Mouse (Mus musculus): ENCODE measurements at regions not wholly inside any gene's neighbourhood (a gene's known extent, or its start where the extent isn't known, plus 50 kb on each side); places are given as distances from the start of the nearest gene placed in this dataset.

DNA sequence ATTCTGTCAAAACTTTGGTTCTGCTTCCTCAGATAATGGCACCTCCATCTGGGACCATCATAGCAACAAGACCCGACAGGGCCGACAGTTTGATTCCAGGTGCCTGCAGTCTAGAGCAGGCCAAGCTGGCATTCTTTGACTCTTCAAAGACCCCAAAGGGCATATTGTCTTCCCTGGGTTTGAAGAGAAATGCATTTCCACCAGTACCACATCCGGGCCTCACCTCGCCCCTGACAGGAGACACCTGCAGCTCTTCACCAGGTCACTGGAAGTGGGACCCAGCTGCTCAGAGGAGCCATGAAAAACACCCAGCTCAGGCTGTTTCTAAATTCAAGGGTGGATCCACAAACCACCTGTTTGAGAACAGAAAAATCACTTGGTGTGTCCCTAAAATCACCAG lies 222.2 kb downstream of the Emx2 start:
- H3K9ac ChIP-seq (ENCODE audit: low read length) = no peak overlapping the region

DNA sequence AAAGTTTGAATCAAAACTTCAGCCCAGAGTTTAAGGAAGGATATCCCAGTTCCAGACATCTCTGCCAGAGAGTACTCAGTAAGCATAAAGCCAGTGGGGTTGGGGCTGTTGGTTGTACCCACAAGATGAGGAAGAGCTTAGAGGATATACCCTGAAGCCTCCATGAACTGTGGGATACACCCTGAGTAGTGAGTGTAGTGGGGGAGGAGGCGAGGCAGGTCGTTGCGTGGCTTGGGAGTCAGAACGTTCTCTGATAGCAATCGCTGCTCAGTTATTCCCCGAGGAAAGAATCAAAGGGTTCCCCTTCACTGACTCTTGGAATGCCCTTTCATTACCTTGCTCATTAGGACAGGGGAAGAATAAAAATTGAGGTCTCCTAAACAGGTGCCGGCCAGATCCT lies 226.1 kb downstream of the Emx2 start:
- H3K4me1 ChIP-seq (replicated peaks; ENCODE audit: control insufficient read depth, insufficient read depth, low read length) = no peaks in the 10 kb centered on the region
- H3K27me3 ChIP-seq (ENCODE audit: control insufficient read depth, insufficient read depth, low read length) = no peaks in the 10 kb centered on the region
- no peak overlapping the region for H3K4me2 ChIP-seq (ENCODE audit: low read depth, low read length, severe bottlenecking)
- H3K9ac ChIP-seq (ENCODE audit: low read length) = no peak overlapping the region
- DNase-seq (ENCODE audit: low spot score) = no peak
- H3K4me3 ChIP-seq (ENCODE audit: low read depth, low read length) = no peak overlapping the region
- ATAC-seq (replicated peaks; ENCODE audit: low FRiP score) = no peak
- 84% methylated on average over 7 of the region's 7 CpGs for WGBS
- H3K27ac ChIP-seq (ENCODE audit: low read depth, low read length) = no peak overlapping the region
- no peaks in the 10 kb centered on the region for H3K9me3 ChIP-seq (ENCODE audit: control insufficient read depth, low read length)
- no peaks in the 10 kb centered on the region for H3K36me3 ChIP-seq (ENCODE audit: control insufficient read depth, insufficient read depth, low read length)

More for the DNA sequence above, 222.2 kb downstream of the Emx2 start:
- Histone ChIP-seq H3K36me3 (ENCODE audit: control insufficient read depth, insufficient read depth, low read length) (no peaks in the 10 kb centered on the region), H3K9me3 (ENCODE audit: control insufficient read depth, low read length) (no peaks in the 10 kb centered on the region), H3K27me3 (ENCODE audit: control insufficient read depth, insufficient read depth, low read length) (no peaks in the 10 kb centered on the region), H3K4me1 (replicated peaks; ENCODE audit: control insufficient read depth, insufficient read depth, low read length) (no peaks in the 10 kb centered on the region), H3K4me3 (ENCODE audit: low read depth, low read length) (no peak overlapping the region), H3K4me2 (ENCODE audit: low read depth, low read length, severe bottlenecking) (no peak overlapping the region), H3K27ac (ENCODE audit: low read depth, low read length) (no peak overlapping the region)
- DNase-seq (ENCODE audit: low spot score) (no peak), ATAC-seq (replicated peaks; ENCODE audit: low FRiP score) (no peak)
- 93% methylated on average over 4 of the region's 4 CpGs for WGBS

DNA sequence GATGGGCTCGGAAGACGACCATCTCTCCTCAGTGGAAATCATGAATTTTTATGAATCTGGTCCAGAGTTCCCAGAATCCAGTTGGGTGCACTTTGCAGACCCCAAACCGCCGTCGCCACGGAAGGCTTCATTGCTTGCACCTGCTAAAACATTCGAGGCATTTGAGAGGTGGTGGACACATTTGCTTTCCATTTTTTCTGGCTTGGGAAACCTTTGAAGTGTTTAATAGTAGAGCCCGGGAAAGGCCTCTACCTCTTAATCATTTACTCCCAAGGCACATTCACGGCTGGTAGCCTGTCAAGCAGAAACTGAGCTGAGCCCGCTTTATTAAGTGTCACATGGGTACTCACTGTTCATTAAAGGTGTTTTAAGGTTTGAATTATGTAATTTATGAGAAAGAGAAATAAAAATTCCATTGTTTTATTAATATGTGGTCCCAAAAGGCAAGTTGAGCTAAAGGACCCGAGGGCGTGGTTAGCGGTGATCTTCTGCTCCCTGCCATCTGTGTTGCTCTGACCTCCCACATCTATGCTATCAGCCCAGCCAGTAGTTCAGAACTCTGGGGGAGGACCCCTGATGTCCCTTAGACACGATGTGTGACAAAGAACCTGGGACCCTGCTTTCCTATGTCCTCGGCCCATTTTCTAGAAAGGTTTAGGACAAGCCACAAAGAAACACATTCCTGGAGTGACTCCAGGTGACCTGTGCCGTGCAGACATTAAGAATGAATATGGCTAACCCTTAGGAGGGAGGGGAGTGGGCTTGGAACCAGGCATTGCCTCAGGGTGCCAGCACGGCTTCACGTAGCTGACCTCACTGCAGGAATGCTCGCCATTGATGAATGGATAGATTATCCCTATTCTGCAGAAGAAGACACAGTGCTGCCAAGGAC lies 227.9 kb downstream of the Emx2 start:
- H3K27me3 ChIP-seq (ENCODE audit: control insufficient read depth, insufficient read depth, low read length) = no peaks in the 10 kb centered on the region
- H3K4me2 ChIP-seq (ENCODE audit: low read depth, low read length, severe bottlenecking) = no peak overlapping the region
- 68% methylated on average over 19 of the region's 19 CpGs for WGBS
- H3K36me3 ChIP-seq (ENCODE audit: control insufficient read depth, insufficient read depth, low read length) = no peaks in the 10 kb centered on the region
- H3K9ac ChIP-seq (ENCODE audit: low read length) = no peak overlapping the region
- no peak overlapping the region for H3K27ac ChIP-seq (ENCODE audit: low read depth, low read length)
- ATAC-seq (replicated peaks; ENCODE audit: low FRiP score) = no peak
- no peaks in the 10 kb centered on the region for H3K4me1 ChIP-seq (replicated peaks; ENCODE audit: control insufficient read depth, insufficient read depth, low read length)
- no peaks in the 10 kb centered on the region for H3K9me3 ChIP-seq (ENCODE audit: control insufficient read depth, low read length)
- no peak overlapping the region for H3K4me3 ChIP-seq (ENCODE audit: low read depth, low read length)
- DNase-seq (ENCODE audit: low spot score) = no peak

DNA sequence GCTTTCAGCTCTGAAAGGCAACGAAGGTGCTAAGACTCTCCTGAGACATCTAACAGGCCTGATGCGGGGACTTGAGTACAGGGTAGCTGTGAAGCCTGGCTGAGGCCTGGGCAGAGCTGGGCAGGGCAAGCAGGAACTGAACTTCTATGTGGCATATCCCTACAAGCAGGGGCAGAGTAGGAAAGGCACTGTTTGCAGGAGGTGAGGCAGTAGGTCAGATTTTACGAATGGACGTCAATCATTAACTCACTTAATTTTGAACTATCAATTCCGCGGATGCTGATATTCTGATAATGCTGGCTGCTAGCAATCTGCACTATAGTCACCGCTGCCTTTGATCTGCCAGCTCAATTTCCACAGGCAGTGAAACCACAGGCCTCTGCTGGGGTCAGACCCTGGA lies 229.0 kb downstream of the Emx2 start:
- H3K9me3 ChIP-seq (ENCODE audit: control insufficient read depth, low read length) = no peaks in the 10 kb centered on the region
- DNase-seq (ENCODE audit: low spot score) (no peak), ATAC-seq (replicated peaks; ENCODE audit: low FRiP score) (no peak)
- no peaks in the 10 kb centered on the region for H3K4me1 ChIP-seq (replicated peaks; ENCODE audit: control insufficient read depth, insufficient read depth, low read length)
- H3K4me2 ChIP-seq (ENCODE audit: low read depth, low read length, severe bottlenecking) = no peak overlapping the region
- no peaks in the 10 kb centered on the region for H3K36me3 ChIP-seq (ENCODE audit: control insufficient read depth, insufficient read depth, low read length)
- H3K27me3 ChIP-seq (ENCODE audit: control insufficient read depth, insufficient read depth, low read length) = no peaks in the 10 kb centered on the region
- H3K4me3 ChIP-seq (ENCODE audit: low read depth, low read length) = no peak overlapping the region
- WGBS = 92% methylated on average over 7 of the region's 7 CpGs
- H3K27ac ChIP-seq (ENCODE audit: low read depth, low read length) = no peak overlapping the region
- H3K9ac ChIP-seq (ENCODE audit: low read length) = no peak overlapping the region

DNA sequence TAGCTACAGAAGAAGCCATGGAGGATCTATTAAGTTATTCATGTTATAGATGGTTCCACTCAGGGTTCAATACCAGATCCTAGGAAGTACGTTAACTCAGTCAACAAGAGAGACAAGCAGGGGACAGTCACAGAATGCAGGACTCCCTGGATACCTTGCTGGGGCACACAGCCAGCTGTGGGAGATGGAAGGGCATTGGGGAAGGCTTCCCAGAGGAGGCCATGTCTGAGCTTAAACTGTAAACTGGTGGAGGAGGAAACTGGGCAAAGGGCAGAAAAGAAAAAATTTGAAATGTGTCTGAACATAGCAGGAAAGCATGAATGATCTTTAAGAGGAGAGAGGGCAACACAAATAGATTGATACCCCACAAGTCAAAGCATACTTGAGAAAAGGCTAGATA lies 229.5 kb downstream of the Emx2 start:
- no peak for DNase-seq (ENCODE audit: low spot score)

DNA sequence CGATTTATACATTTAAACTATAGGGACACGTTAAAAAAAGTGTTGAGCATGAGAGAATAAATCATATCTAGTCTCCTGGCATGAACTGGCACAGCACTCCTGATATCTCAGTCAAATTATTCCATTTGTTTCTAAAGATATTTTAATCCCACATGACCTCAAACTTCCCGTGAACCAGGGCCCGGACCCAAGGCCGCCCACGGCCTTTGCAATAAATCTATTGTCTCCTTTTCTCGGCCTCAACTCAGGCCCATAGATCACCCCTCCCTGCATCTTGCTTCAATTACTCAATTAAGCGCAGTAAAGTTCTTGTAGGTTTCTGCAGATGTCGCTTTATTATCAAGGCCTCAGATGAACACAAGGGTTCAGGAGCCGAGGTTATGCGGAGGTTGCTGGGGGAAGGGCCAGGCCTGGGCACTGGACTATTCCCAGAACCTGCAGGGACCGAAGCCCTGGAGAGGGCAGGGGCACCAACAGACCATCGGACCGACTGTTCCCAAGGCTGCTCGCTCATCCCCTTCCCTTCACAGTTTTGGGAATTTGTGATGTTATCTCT lies 233.4 kb downstream of the Emx2 start:
- 77% methylated on average over 15 of the region's 15 CpGs for WGBS
- H3K9ac ChIP-seq (ENCODE audit: low read length) = no peak overlapping the region
- no peaks in the 10 kb centered on the region for H3K27me3 ChIP-seq (ENCODE audit: control insufficient read depth, insufficient read depth, low read length)
- no peak overlapping the region for H3K27ac ChIP-seq (ENCODE audit: low read depth, low read length)
- no peak overlapping the region for H3K4me3 ChIP-seq (ENCODE audit: low read depth, low read length)
- H3K36me3 ChIP-seq (ENCODE audit: control insufficient read depth, insufficient read depth, low read length) = no peaks in the 10 kb centered on the region
- ATAC-seq (replicated peaks; ENCODE audit: low FRiP score) (no peak), DNase-seq (ENCODE audit: low spot score) (no peak)
- no peaks in the 10 kb centered on the region for H3K4me1 ChIP-seq (replicated peaks; ENCODE audit: control insufficient read depth, insufficient read depth, low read length)
- H3K9me3 ChIP-seq (ENCODE audit: control insufficient read depth, low read length) = no peaks in the 10 kb centered on the region
- H3K4me2 ChIP-seq (ENCODE audit: low read depth, low read length, severe bottlenecking) = no peak overlapping the region

More for the DNA sequence above, 229.5 kb downstream of the Emx2 start:
- Histone ChIP-seq H3K27me3 (ENCODE audit: control insufficient read depth, insufficient read depth, low read length) (no peaks in the 10 kb centered on the region), H3K9me3 (ENCODE audit: control insufficient read depth, low read length) (no peaks in the 10 kb centered on the region), H3K4me1 (replicated peaks; ENCODE audit: control insufficient read depth, insufficient read depth, low read length) (no peaks in the 10 kb centered on the region), H3K4me3 (ENCODE audit: low read depth, low read length) (no peak overlapping the region), H3K9ac (ENCODE audit: low read length) (no peak overlapping the region), H3K27ac (ENCODE audit: low read depth, low read length) (no peak overlapping the region), H3K36me3 (ENCODE audit: control insufficient read depth, insufficient read depth, low read length) (no peaks in the 10 kb centered on the region), H3K4me2 (ENCODE audit: low read depth, low read length, severe bottlenecking) (no peak overlapping the region)
- 90% methylated on average over 1 of the region's 1 CpGs for WGBS
- no peak for ATAC-seq (replicated peaks; ENCODE audit: low FRiP score)

DNA sequence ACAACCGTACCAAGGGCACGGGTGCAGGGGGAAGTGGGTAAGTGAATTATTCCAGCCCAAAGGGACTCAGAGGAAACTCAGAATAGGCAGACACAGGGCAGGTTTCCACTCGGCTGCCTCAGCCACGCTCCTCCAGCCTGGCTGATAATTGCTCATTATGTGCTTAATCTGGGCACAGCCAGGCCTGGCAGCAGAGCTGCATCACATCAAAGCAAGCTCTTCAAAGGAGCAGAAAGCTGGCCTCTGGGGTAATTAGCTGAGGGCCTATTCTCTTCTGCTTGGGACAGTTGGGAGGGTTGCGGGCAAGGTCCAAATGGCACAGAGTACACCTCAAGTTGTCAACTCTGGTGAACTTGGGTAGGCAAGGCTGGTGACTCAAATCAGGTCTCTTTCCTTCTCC lies 239.5 kb downstream of the Emx2 start:
- Histone ChIP-seq H3K9ac (ENCODE audit: low read length) (no peak overlapping the region), H3K36me3 (ENCODE audit: control insufficient read depth, insufficient read depth, low read length) (no peaks in the 10 kb centered on the region), H3K4me2 (ENCODE audit: low read depth, low read length, severe bottlenecking) (no peak overlapping the region), H3K4me1 (replicated peaks; ENCODE audit: control insufficient read depth, insufficient read depth, low read length) (peaks cover 6% of the 10 kb centered on the region; the same call in 1 of the 2 replicates), H3K27me3 (ENCODE audit: control insufficient read depth, insufficient read depth, low read length) (no peaks in the 10 kb centered on the region), H3K27ac (ENCODE audit: low read depth, low read length) (no peak overlapping the region), H3K4me3 (ENCODE audit: low read depth, low read length) (no peak overlapping the region), H3K9me3 (ENCODE audit: control insufficient read depth, low read length) (no peaks in the 10 kb centered on the region)
- 8% methylated on average over 5 of the region's 5 CpGs for WGBS
- ATAC-seq (replicated peaks; ENCODE audit: low FRiP score) (peak; percentile 95), DNase-seq (ENCODE audit: low spot score) (peak; percentile 85)

DNA sequence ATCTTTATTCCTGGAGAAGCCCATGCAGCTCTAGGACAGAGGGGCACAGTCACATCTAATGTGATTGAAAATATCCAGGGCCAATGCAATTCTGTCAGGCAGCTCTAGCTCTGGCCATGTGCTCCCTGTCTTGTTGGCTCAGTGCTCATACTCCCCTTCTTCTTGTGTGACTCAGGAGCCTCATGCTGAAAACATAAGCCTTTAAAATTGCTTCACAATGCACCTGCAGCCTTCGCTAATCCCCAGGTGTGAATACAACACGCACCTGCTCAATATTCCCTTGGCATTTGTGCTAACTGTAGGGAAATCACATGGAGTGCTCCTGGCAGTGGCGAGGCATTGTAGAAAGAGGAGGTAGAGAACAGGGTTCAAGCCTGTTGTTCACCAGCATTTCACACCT lies 242.0 kb downstream of the Emx2 start:
- no peak for ATAC-seq (replicated peaks; ENCODE audit: low FRiP score)
- no peak for DNase-seq (ENCODE audit: low spot score)
- Histone ChIP-seq H3K27me3 (ENCODE audit: control insufficient read depth, insufficient read depth, low read length) (no peaks in the 10 kb centered on the region), H3K9ac (ENCODE audit: low read length) (no peak overlapping the region), H3K27ac (ENCODE audit: low read depth, low read length) (no peak overlapping the region), H3K9me3 (ENCODE audit: control insufficient read depth, low read length) (no peaks in the 10 kb centered on the region), H3K4me1 (replicated peaks; ENCODE audit: control insufficient read depth, insufficient read depth, low read length) (peaks cover 6% of the 10 kb centered on the region; the same call in 1 of the 2 replicates), H3K4me3 (ENCODE audit: low read depth, low read length) (no peak overlapping the region), H3K36me3 (ENCODE audit: control insufficient read depth, insufficient read depth, low read length) (no peaks in the 10 kb centered on the region), H3K4me2 (ENCODE audit: low read depth, low read length, severe bottlenecking) (no peak overlapping the region)
- WGBS = 63% methylated on average over 3 of the region's 3 CpGs

DNA sequence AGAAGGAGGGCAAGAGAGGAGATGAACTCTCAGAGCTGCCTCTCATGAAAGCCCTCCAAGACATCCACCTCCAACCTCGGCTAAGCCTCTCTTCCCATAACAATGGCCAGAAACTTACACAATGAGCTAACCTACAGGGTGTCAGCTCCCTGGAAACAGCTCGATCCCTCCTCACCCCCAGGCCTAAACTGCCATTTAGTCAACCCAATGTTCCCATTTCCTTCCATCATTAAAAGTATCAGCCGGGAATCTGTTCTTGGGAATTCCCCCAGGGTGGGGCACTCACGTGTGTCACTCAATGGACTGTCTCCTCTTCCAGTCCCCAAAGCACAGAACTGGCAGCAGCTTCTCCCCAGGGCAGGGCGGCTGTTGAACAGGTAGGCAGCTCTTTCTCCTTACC lies 236.3 kb downstream of the Rab11fip2 start:
- ATAC-seq (replicated peaks; ENCODE audit: low FRiP score) (no peak), DNase-seq (ENCODE audit: low spot score) (no peak)
- no peaks in the 10 kb centered on the region for H3K27me3 ChIP-seq (ENCODE audit: control insufficient read depth, insufficient read depth, low read length)
- no peak overlapping the region for H3K4me3 ChIP-seq (ENCODE audit: low read depth, low read length)
- H3K9ac ChIP-seq (ENCODE audit: low read length) = no peak overlapping the region
- 31% methylated on average over 5 of the region's 5 CpGs for WGBS
- no peaks in the 10 kb centered on the region for H3K9me3 ChIP-seq (ENCODE audit: control insufficient read depth, low read length)
- no peak overlapping the region for H3K4me2 ChIP-seq (ENCODE audit: low read depth, low read length, severe bottlenecking)
- no peak overlapping the region for H3K27ac ChIP-seq (ENCODE audit: low read depth, low read length)
- H3K36me3 ChIP-seq (ENCODE audit: control insufficient read depth, insufficient read depth, low read length) = no peaks in the 10 kb centered on the region
- H3K4me1 ChIP-seq (replicated peaks; ENCODE audit: control insufficient read depth, insufficient read depth, low read length) = 0 out of 2 replicates have a peak, but pooled peaks cover 2% of the 10 kb centered on the region

Data from forebrain, embryonic 11.5 days (tissue).